Mouse (Mus musculus) heart, embryonic 12.5 days (tissue): Measurements from ENCODE around the gene Gm10577. TPM values are rescaled to one million over a fixed set of nuclear protein-coding genes. Genes with fewer than 3 reads are reported as not detected.

Experiments used
- polyA plus RNA-seq: library from polyadenylated mRNA; unstranded; fragments of >200 nt; fragmentation: Nextera tagmentation; extraction: Ambion mirVana; gene quantifications from 2 replicates; pipeline ENCODE4 v1.2.1, GENCODE M21; 2016

Gm10577 gene
- polyA plus RNA-seq, 1 experiment from 2014 or later: not detected

Other genes starting within 250 kb of the Gm10577 start
- 11.5 and 12.5 TPM in 2 replicates for gene Cachd1, start 244.0 kb downstream of the Gm10577 start, polyA plus RNA-seq
- gene Raver2, start 48.3 kb upstream of the Gm10577 start, polyA plus RNA-seq: 5.2 and 5.4 TPM in 2 replicates
- 69.1 and 77.0 TPM in 2 replicates for gene Jak1, start 244.6 kb upstream of the Gm10577 start, polyA plus RNA-seq